Mouse (Mus musculus): ENCODE results near the gene Lgalsl. TPM values are rescaled to one million over a fixed set of nuclear protein-coding genes. Genes with fewer than 3 reads are reported as not detected.

Lgalsl gene
- total RNA-seq, 2 experiments from 2014 or later = 31.4 to 33.2 TPM

DNA sequence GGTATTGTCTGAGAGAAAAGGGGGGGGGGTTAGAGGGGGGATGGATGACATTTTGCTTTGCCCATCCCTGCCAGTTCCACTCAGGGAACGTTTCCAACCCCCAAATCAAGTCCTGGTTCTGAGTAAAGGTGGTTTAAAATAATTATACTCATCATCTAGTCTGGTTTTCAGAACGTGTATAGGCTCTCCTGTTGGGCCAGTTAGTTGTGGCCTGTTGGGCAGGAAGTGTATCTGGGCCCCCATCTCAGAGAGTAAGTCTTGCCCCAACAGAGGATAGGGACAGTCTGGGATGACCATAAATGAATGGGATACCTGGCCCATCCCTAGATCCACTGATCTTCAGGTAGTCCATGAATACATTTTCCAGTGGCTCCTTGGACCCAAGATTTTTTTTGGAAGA is 48.2 kb downstream of the Lgalsl start:
- DNase-seq = no peak

DNA sequence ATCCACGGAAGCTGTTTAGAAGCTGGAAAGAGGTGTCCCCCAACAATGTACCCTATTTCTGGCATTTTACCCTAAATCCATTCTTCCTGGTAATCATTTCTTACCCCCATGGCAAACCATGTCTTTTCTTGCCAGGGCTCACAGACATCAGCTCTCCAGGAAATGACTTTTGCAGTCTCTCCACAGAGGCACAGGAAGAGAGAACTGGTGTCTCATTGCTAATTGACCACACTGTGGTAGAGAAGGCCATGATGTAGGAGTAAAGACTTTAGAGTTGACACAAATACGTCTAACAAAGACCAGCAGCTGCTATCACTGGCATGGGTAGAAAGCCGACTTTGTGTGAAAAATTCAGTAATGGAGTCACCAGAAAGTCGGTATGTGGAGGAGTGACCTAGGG is 50.5 kb downstream of the Lgalsl start:
- no peak for DNase-seq

DNA sequence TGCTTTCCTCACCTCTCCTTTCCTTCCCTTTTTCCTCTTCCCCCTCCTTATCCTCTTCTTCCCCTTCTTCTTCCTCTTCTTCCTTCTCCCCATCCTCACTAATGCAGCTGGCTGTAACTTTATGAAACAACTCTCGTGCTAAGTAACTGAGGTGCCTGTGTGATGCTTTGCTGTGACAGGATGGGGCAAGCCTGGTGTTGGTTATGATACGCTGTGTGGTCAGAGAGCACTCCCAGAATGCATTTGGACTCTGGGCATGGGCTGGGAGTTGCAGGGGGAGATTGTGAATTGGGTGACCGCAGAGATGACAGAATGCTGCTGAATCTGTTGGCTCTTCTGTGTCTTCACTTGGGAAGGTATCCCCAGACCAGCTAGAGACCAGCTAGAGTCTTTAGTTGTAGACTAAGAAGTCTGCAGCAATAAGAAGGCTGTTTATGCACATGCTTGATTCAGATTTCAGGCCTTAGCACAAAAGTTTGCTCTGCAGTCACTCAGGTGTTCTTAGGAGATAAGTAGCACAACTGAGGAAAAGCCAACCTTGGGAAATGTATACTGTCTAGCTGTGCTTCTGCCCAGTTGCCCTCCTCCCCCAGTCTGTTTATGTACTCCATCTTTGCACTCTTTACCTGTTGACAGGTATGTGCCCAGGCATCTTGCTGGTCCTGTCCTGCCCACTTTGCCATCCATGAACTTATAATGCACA is 51.8 kb downstream of the Lgalsl start:
- no peak for DNase-seq

DNA sequence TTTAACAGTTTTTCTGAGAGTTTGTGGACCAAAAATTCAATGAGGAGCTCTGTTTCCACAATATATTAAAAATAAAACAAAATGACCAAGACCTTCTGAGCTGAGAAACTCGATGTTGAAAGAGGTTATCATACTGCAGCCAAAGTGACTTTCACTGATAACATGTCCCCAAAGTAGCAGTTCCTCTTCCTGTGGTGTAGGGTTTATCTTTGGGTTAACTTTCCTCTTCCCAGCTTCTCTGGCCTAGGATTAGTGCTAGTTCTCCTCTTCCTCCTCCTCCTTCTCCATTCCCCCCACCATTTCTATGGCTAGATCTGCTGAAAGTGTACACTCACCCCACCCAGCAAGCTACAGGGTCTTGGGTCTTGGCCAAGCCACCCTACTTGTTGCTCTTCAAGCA is 52.6 kb downstream of the Lgalsl start:
- no peak for DNase-seq

DNA sequence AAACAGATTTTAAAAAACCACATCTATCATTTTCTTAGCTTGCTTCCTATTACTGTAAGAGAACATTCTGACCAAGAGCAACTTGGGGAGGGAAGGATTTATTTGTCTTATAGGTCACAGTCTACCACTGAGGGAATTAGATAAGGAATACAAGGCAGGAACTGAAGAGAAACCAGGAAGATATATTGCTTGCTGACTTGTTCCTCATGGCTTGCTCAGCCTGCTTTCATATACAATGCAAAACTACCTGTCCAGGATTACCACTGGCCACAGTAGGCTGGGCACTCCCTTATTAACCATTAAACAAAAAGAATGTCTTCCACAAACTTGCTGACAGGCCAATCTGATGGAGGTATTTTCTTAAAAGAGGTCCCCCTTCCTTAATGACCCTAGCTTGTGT is 54.2 kb downstream of the Lgalsl start:
- DNase-seq = no peak

Other genes with a start within 250 kb of the Lgalsl start
- gene Aftph, start 89.5 kb downstream of the Lgalsl start, total RNA-seq (2021) = 10 to 100 TPM; 20.7 to 23.6 TPM

Data from heart, adult 18-20 months (tissue).